Mouse (Mus musculus) Patski (cell line): ENCODE data around the gene Ccdc63. TPM values are rescaled to one million over a fixed set of nuclear protein-coding genes. Genes with fewer than 3 reads are reported as not detected.
A peak's percentile ranks its signal among the peaks of the same experiment; 100 is the strongest.
"Not testable (repeated sequence)": the region's sequence is repeated elsewhere in the genome, so short reads cannot be mapped to it uniquely, and the experiment has no call there.

ENCODE experiments used
- ATAC-seq: fragments of 100-300 bp; one replicate; pipeline ENCODE4 v1.8.0; 2021
- CTCF ChIA-PET: fragments of 350-600 bp; sonication (Branson Sonifier 250); formaldehyde crosslinking; loops from one replicate; lab custom pipeline; 2022; ENCODE audit warnings: inconsistent platforms; lab: Charles Lee
- POLR2A ChIA-PET: fragments of 350-600 bp; sonication (Branson Sonifier 250); formaldehyde crosslinking; loops from one replicate; lab custom pipeline; 2022; ENCODE audit warnings: antibody characterized with exemption, inconsistent platforms; lab: Charles Lee
- DNase-seq: peaks from one replicate; pipeline ENCODE4 v3.0.0-alpha.2; 2011; ENCODE audit warnings: low read depth, low spot score
- H3K27me3 ChIP-seq: fragments of 371-371 bp; one replicate; pipeline ENCODE4 v1.5.1; 2021
- CTCF ChIP-seq: fragments of 100-300 bp; IDR thresholded peaks from one replicate; pipeline ENCODE4 v1.5.1; 2021
- in situ Hi-C: fragments of 300-500 bp; cut with MboI; formaldehyde crosslinking; loops from 3 replicates; pipeline ENCODE4 v1.11.1; 2018; ENCODE audit warnings: low pct_unique_long_range_greater_than_20kb, mixed read lengths
- polyA plus RNA-seq: library from polyadenylated mRNA; unstranded; gene quantifications from one replicate; pipeline ENCODE4 v1.2.3, GENCODE M21; 2021

Ccdc63 gene
- polyA plus RNA-seq: not detected

DNA sequence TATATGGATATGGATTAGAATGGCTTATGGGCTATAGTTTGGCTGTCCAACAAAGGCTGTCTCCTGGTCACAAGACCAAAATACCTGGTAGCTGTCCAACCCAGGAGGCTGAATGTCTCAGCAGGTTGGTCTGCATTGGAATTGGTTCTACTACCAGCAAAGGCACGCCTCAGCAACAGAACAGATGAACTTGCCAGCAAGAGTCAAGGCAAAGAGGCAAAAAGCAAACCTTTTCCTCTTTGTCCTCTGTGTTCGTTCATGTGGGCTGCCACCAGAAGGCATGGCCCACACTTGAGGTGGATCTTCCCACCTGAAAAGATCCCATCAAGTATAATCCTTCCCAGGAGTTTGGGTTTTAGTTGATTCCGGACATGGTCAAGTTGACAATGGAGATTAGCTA, at the start of gene Ccdc63:
Gene Ccdc63, minus strand, starts transcription at position 101 of the 400 bp plus-strand sequence.
- ATAC-seq (no peak), DNase-seq (no peak)
- in situ Hi-C loops: no loop called here
- ChIA-PET CTCF (interaction anchor here (1.9 kb wide), 1 partner anchor 7 kb away, joined by 8 read pairs; no protein-coding TSS in a partner anchor), POLR2A (interaction anchor here (1.5 kb wide), 1 partner anchor 23 kb away, joined by 4 read pairs; no protein-coding TSS in a partner anchor)
- no peaks in the 10 kb centered on the region for H3K27me3 ChIP-seq
- no peak for TF ChIP-seq CTCF

DNA sequence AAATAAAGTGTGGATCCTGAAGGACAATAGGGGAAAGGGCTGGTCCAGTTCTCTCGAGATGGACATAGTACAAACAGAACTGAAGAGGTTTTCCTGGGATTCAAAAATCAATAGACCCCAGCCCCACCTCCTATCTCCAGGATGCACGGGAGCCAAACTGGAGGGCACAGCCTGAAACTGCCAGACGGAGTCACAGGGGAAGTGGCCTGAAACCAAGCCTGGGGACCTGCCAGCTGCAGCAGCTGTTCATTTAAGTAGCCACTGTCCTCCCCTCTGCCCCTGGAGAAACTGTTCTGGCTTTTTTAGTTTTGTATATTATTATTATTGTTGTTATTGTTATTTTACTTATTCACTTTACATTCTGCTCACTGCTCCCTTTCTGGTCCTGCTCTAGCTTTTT, 48.5 kb upstream of the Ccdc63 start:
- ChIA-PET CTCF (no interaction called here), POLR2A (no interaction called here)
- DNase-seq (no peak), ATAC-seq (no peak)
- no peaks in the 10 kb centered on the region for H3K27me3 ChIP-seq
- no peak for TF ChIP-seq CTCF
- in situ Hi-C loops: loop anchor here (10.0 kb wide), 1 partner anchor 64 kb away; no protein-coding TSS in a partner anchor

DNA sequence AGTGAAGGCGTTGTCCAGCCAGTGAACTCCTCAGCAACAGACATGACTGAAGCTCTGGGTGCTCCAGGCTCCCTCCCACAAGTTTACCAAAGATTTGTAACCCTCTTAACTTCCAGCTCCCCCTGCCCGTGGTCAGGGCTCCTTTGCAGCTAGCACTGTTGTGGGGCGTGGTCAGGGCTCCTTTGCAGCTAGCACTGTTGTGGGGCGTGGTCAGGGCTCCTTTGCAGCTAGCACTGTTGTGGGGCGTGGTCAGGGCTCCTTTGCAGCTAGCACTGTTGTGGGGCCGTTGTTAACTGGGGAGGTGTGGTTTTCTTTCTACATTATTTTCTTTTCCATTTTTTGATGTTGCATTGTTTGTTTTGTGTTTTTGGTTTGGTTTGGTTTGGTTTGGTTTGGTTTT, 44.2 kb upstream of the Ccdc63 start:
- CTCF ChIA-PET, DNase-seq, H3K27me3 ChIP-seq, ATAC-seq: not testable (repeated sequence)
- POLR2A ChIA-PET: interaction anchor here (0.5 kb wide), 1 partner anchor 95 kb away, joined by 3 read pairs; no protein-coding TSS in a partner anchor
- in situ Hi-C loops: loop anchor here (10.0 kb wide), 1 partner anchor 60 kb away; no protein-coding TSS in a partner anchor

DNA sequence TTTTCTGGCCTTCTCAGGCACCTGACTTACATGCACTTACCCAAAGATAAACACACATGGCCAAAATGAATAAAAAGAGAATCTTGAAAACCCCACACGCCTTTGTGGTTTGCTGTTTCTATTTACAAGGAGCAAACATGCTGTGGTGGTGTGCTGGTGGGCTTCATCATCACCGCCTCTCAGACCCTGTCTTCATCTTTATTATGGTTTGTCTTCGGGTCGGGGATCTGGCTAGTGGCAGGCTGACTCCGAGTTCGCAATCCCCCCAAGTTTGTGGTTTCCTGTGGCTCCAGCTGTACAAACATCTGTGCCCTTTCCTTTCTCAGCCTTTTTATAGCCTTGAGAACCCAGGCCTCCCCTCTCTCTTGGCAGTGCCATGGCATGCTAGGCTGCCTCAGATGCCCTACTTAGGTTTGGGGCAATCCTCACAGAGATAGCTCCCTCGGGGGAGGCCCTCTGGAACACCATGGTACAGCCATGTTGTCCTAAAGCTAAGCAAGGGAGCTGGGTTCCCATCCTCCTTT, 43.7 kb upstream of the Ccdc63 start:
- no peak for ATAC-seq
- no peaks in the 10 kb centered on the region for H3K27me3 ChIP-seq
- POLR2A ChIA-PET: no interaction called here
- CTCF ChIA-PET: no interaction called here
- in situ Hi-C loops: loop anchor here (10.0 kb wide), 1 partner anchor 60 kb away; no protein-coding TSS in a partner anchor
- TF ChIP-seq CTCF: no peak
- no peak for DNase-seq

DNA sequence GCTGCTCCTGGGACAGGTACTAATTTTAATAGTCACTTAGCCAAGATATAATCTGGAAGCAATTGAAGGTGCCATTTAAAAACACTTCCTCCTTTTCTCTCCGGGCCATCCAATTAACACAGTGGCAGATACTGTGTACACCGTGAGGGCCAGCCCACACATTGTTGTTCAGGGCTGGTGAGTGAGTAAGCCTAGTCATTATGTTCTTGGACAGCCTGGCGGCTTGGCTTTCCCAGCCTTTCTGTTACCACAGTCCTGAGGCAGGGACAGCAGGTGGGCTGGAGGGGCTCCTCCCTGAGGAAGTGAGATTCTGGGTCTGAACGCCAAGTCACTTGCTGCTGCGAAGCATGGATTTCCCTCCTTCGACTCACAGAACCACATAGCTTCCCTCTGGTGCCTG, 39.0 kb upstream of the Ccdc63 start:
- no peaks in the 10 kb centered on the region for H3K27me3 ChIP-seq
- CTCF ChIA-PET: interaction anchor here (0.9 kb wide), 1 partner anchor 36 kb away, joined by 3 read pairs; no protein-coding TSS in a partner anchor
- ATAC-seq: no peak
- POLR2A ChIA-PET: no interaction called here
- in situ Hi-C loops: loop anchor here (10.0 kb wide), 1 partner anchor 55 kb away; no protein-coding TSS in a partner anchor
- no peak for DNase-seq
- TF ChIP-seq CTCF: no peak

- ATAC-seq (peak; percentile 44), DNase-seq (no peak)
- TF ChIP-seq CTCF: no peak
- H3K27me3 ChIP-seq: no peaks in the 10 kb centered on the region
- ChIA-PET CTCF (interaction anchor here (1.0 to 1.8 kb wide), 5 partner anchors 9 to 72 kb away, joined by 3 to 6 read pairs (median 4); no protein-coding TSS in a partner anchor), POLR2A (interaction anchor here (1.0 kb wide), 1 partner anchor 44 kb away, joined by 3 read pairs; no protein-coding TSS in a partner anchor)
- in situ Hi-C loops: no loop called here
Observed at GRCm38 (mm10) chr5:122176398-122176797, 35.8 kb upstream of the Ccdc63 start.

- CTCF ChIA-PET: interaction anchor here (1.0 to 1.8 kb wide), 5 partner anchors 8 to 72 kb away, joined by 3 to 6 read pairs (median 4); no protein-coding TSS in a partner anchor
- no peak for DNase-seq
- in situ Hi-C loops: no loop called here
- no peaks in the 10 kb centered on the region for H3K27me3 ChIP-seq
- no peak for ATAC-seq
- no peak for TF ChIP-seq CTCF
- POLR2A ChIA-PET: interaction anchor here (0.7 to 1.0 kb wide), 2 partner anchors 44 to 216 kb away, joined by 3 to 4 read pairs; no protein-coding TSS in a partner anchor
Observed at GRCm38 (mm10) chr5:122175961-122176360, 35.3 kb upstream of the Ccdc63 start.

GRCm38 (mm10) chr5:122175402-122175801, 34.8 kb upstream of the Ccdc63 start:
- POLR2A ChIA-PET: interaction anchor here (0.7 to 1.2 kb wide), 2 partner anchors 18 to 217 kb away, joined by 3 to 4 read pairs; partner anchors contain the start of gene Ppp1cc
- DNase-seq (no peak), ATAC-seq (no peak)
- H3K27me3 ChIP-seq: no peaks in the 10 kb centered on the region
- CTCF ChIA-PET: interaction anchor here (1.0 to 1.3 kb wide), 3 partner anchors 8 to 46 kb away, joined by 3 to 4 read pairs (median 4); no protein-coding TSS in a partner anchor
- TF ChIP-seq CTCF: no peak
- in situ Hi-C loops: no loop called here

DNA sequence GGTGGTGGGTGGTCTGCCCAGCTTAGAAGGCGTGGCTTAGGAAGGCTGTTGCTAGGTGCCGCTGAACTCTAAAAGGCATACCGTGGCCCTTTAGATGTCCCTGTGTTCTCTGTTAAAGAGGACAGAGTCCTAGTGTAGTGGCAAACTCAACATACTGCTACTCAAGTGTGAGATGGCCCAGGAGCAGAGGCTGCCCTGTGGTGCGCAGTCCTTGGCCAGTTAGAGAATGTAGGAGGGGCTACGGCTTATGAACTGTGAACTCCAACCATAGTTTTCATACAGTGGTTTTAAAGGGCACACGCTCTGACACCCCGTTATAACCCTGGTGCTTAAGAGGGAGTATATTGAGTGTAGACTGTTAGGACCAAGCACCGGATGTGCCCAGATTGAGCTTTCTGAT, 30.4 kb upstream of the Ccdc63 start:
- H3K27me3 ChIP-seq: no peaks in the 10 kb centered on the region
- DNase-seq: no peak
- in situ Hi-C loops: loop anchor here (25.0 kb wide), 1 partner anchor 966 kb away; the partner anchor contains the start of genes Rhof and Setd1b
- ATAC-seq: no peak
- TF ChIP-seq CTCF: no peak
- CTCF ChIA-PET: interaction anchor here (1.8 to 2.0 kb wide), 3 partner anchors 10 to 39 kb away, joined by 5 to 6 read pairs (median 6); no protein-coding TSS in a partner anchor
- POLR2A ChIA-PET: interaction anchor here (0.9 to 1.2 kb wide), 2 partner anchors 8 kb away, joined by 3 read pairs; no protein-coding TSS in a partner anchor

GRCm38 (mm10) chr5:122168344-122169069, 27.9 kb upstream of the Ccdc63 start:
- ATAC-seq: no peak

More at GRCm38 (mm10) chr5:122168344-122169069, 27.9 kb upstream of the Ccdc63 start:
- CTCF ChIA-PET: interaction anchor here (0.9 kb wide), 1 partner anchor 37 kb away, joined by 3 read pairs; no protein-coding TSS in a partner anchor
- no peak for TF ChIP-seq CTCF
- no peaks in the 10 kb centered on the region for H3K27me3 ChIP-seq
- DNase-seq: no peak
- POLR2A ChIA-PET: interaction anchor here (0.6 to 1.2 kb wide), 2 partner anchors 9 to 76 kb away, joined by 3 to 4 read pairs; no protein-coding TSS in a partner anchor
- in situ Hi-C loops: loop anchor here (25.0 kb wide), 1 partner anchor 969 kb away; the partner anchor contains the start of genes Rhof and Setd1b
